Mouse (Mus musculus) testis, postnatal 10 days (tissue): ENCODE measurements around the gene Ubr4.
"Not testable (repeated sequence)": the region's sequence is repeated elsewhere in the genome, so short reads cannot be mapped to it uniquely, and the experiment has no call there.

ENCODE experiments used
- DNase-seq: peaks from one replicate; pipeline ENCODE4 v3.0.0; 2021; ENCODE audit warnings: low spot score

Gene Ubr4

GRCm38 (mm10) chr4:139357211-139357610 lies 4.8 kb downstream of the Ubr4 start:
- no peak for DNase-seq

- DNase-seq, result no peak
Measured at GRCm38 (mm10) chr4:139360761-139361548, 8.5 kb downstream of the Ubr4 start.

- DNase-seq, result no peak
Measured at GRCm38 (mm10) chr4:139367336-139367735, 14.9 kb downstream of the Ubr4 start.

GRCm38 (mm10) chr4:139368038-139368437 lies 15.6 kb downstream of the Ubr4 start:
- no peak for DNase-seq

GRCm38 (mm10) chr4:139373130-139373529 lies 20.7 kb downstream of the Ubr4 start:
- no peak for DNase-seq

- no peak for DNase-seq
Measured at GRCm38 (mm10) chr4:139373531-139373930, 21.1 kb downstream of the Ubr4 start.

GRCm38 (mm10) chr4:139379719-139380118 lies 27.3 kb downstream of the Ubr4 start:
- no peak for DNase-seq

GRCm38 (mm10) chr4:139380207-139380748 lies 27.9 kb downstream of the Ubr4 start:
- peak; percentile 100 for DNase-seq

- DNase-seq, result peak; percentile 60
Measured at GRCm38 (mm10) chr4:139380775-139381451, 28.5 kb downstream of the Ubr4 start.

- no peak for DNase-seq
Measured at GRCm38 (mm10) chr4:139381452-139381845, 29.0 kb downstream of the Ubr4 start.

- no peak for DNase-seq
Measured at GRCm38 (mm10) chr4:139382231-139382630, 29.8 kb downstream of the Ubr4 start.

- not testable (repeated sequence) for DNase-seq
Measured at GRCm38 (mm10) chr4:139385841-139386240, 33.4 kb downstream of the Ubr4 start.

GRCm38 (mm10) chr4:139386869-139387319 lies 34.5 kb downstream of the Ubr4 start:
- DNase-seq, result no peak

GRCm38 (mm10) chr4:139389557-139389956 lies 37.1 kb downstream of the Ubr4 start:
- DNase-seq, result no peak

GRCm38 (mm10) chr4:139395431-139395830 lies 43.0 kb downstream of the Ubr4 start:
- no peak for DNase-seq

- DNase-seq, result no peak
Measured at GRCm38 (mm10) chr4:139400487-139400886, 48.1 kb downstream of the Ubr4 start.

GRCm38 (mm10) chr4:139403214-139403613 lies 50.8 kb downstream of the Ubr4 start:
- no peak for DNase-seq

- DNase-seq, result no peak
Measured at GRCm38 (mm10) chr4:139411351-139411750, 58.9 kb downstream of the Ubr4 start.

- DNase-seq, result no peak
Measured at GRCm38 (mm10) chr4:139417868-139418267, 65.5 kb downstream of the Ubr4 start.

- DNase-seq, result no peak
Measured at GRCm38 (mm10) chr4:139421621-139422020, 69.2 kb downstream of the Ubr4 start.

GRCm38 (mm10) chr4:139422409-139422808 lies 70.0 kb downstream of the Ubr4 start:
- no peak for DNase-seq

GRCm38 (mm10) chr4:139423270-139423669 lies 70.9 kb downstream of the Ubr4 start:
- no peak for DNase-seq

GRCm38 (mm10) chr4:139430176-139430575 lies 77.8 kb downstream of the Ubr4 start:
- DNase-seq, result peak; percentile 82
